Mouse (Mus musculus) forebrain, embryonic 14.5 days (tissue): ENCODE data around the gene Tmem135. TPM values are rescaled to one million over a fixed set of nuclear protein-coding genes. Genes with fewer than 3 reads are reported as not detected.

Experiments used
- ATAC-seq: fragments of 200-750 bp; cut with Nextera tagmentation; 2 replicates; pipeline ENCODE4 v1.8.0; 2017; ENCODE audit warnings: mild to moderate bottlenecking, moderate library complexity
- DNase-seq: peaks from one replicate; pipeline ENCODE4 v3.0.0-alpha.2; 2015; ENCODE audit warnings: low spot score
- H3K27ac ChIP-seq: fragments of 300-500 bp; sonication (generic); 2 replicates; pipeline ENCODE4 v1.5.1; 2014; ENCODE audit warnings: low read depth, mild to moderate bottlenecking, control low read depth, low read length, moderate library complexity
- H3K27me3 ChIP-seq: fragments of 300-500 bp; sonication (generic); replicated peaks from 2 replicates; pipeline ENCODE4 v1.6.1; 2014; ENCODE audit warnings: low read length, control low read depth, mixed read lengths; ENCODE audit not compliant: control insufficient read depth, insufficient read depth
- H3K36me3 ChIP-seq: fragments of 300-500 bp; sonication (generic); 2 replicates; pipeline ENCODE4 v1.6.1; 2014; ENCODE audit warnings: low read length, control low read depth; ENCODE audit not compliant: control insufficient read depth, insufficient read depth
- H3K4me1 ChIP-seq: fragments of 300-500 bp; sonication (generic); 2 replicates; pipeline ENCODE4 v1.6.1; 2014; ENCODE audit warnings: antibody characterized with exemption, low read length, control low read depth; ENCODE audit not compliant: control insufficient read depth, insufficient read depth
- H3K4me2 ChIP-seq: fragments of 300-500 bp; sonication (generic); 2 replicates; pipeline ENCODE4 v1.6.1; 2014; ENCODE audit warnings: mild to moderate bottlenecking, control low read depth, low read length
- H3K4me3 ChIP-seq: fragments of 300-500 bp; sonication (generic); 2 replicates; pipeline ENCODE4 v1.5.1; 2014; ENCODE audit warnings: low read depth, low read length, control low read depth
- H3K9ac ChIP-seq: fragments of 300-500 bp; sonication (generic); 2 replicates; pipeline ENCODE4 v1.6.1; 2014; ENCODE audit warnings: mild to moderate bottlenecking, low read length, control low read depth, moderate library complexity
- H3K9me3 ChIP-seq: fragments of 300-500 bp; sonication (generic); replicated peaks from 2 replicates; pipeline ENCODE4 v1.6.1; 2016; ENCODE audit warnings: low read length, control low read depth, mixed read lengths; ENCODE audit not compliant: control insufficient read depth
- WGBS: fragments of 180-500 bp; shearing (Covaris S2); extraction: QIAGEN DNeasy Blood & Tissue Kit; methylation state at CpG from one replicate; pipeline ENCODE4 v1.1.7; 2014; 5-methylcytosine and 5-hydroxymethylcytosine counted together
- polyA plus RNA-seq: library from polyadenylated mRNA; unstranded; fragments of >200 nt; fragmentation: Nextera tagmentation; extraction: Ambion mirVana; gene quantifications from 2 replicates; pipeline ENCODE4 v1.2.1, GENCODE M21; 2014

Tmem135 gene
- polyA plus RNA-seq, 1 experiment from 2014 or later, result 16.2 TPM

- ATAC-seq, result no peak
- Histone ChIP-seq H3K9ac (no peak overlapping the region), H3K4me1 (no peaks in the 10 kb centered on the region), H3K4me3 (no peak overlapping the region), H3K27ac (no peak overlapping the region), H3K36me3 (no peaks in the 10 kb centered on the region), H3K27me3 (no peaks in the 10 kb centered on the region), H3K9me3 (no peaks in the 10 kb centered on the region), H3K4me2 (no peak overlapping the region)
- WGBS, result 94% methylated on average over 6 of the region's 6 CpGs
- DNase-seq, result no peak
Measured at GRCm38 (mm10) chr7:89269826-89270225, 134.2 kb downstream of the Tmem135 start.

GRCm38 (mm10) chr7:89267542-89267941 lies 136.5 kb downstream of the Tmem135 start:
- H3K4me1 ChIP-seq, result no peaks in the 10 kb centered on the region
- no peak overlapping the region for H3K4me3 ChIP-seq
- no peaks in the 10 kb centered on the region for H3K36me3 ChIP-seq
- no peaks in the 10 kb centered on the region for H3K9me3 ChIP-seq
- no peak overlapping the region for H3K9ac ChIP-seq
- WGBS, result 87% methylated on average over 1 of the region's 1 CpGs
- H3K4me2 ChIP-seq, result no peak overlapping the region
- DNase-seq (no peak), ATAC-seq (no peak)
- H3K27ac ChIP-seq, result no peak overlapping the region
- no peaks in the 10 kb centered on the region for H3K27me3 ChIP-seq

GRCm38 (mm10) chr7:89266017-89266760 lies 137.8 kb downstream of the Tmem135 start:
- Histone ChIP-seq H3K4me3 (no peak overlapping the region), H3K27me3 (no peaks in the 10 kb centered on the region), H3K4me2 (no peak overlapping the region), H3K4me1 (no peaks in the 10 kb centered on the region), H3K9me3 (no peaks in the 10 kb centered on the region), H3K27ac (no peak overlapping the region), H3K9ac (no peak overlapping the region), H3K36me3 (no peaks in the 10 kb centered on the region)
- ATAC-seq, result no peak
- WGBS, result 87% methylated on average over 7 of the region's 7 CpGs
- DNase-seq, result no peak

GRCm38 (mm10) chr7:89260966-89261365 lies 143.1 kb downstream of the Tmem135 start:
- Histone ChIP-seq H3K4me1 (no peaks in the 10 kb centered on the region), H3K27me3 (no peaks in the 10 kb centered on the region), H3K36me3 (no peaks in the 10 kb centered on the region), H3K9ac (no peak overlapping the region), H3K4me3 (no peak overlapping the region), H3K4me2 (no peak overlapping the region), H3K9me3 (no peaks in the 10 kb centered on the region), H3K27ac (no peak overlapping the region)
- ATAC-seq (no peak), DNase-seq (no peak)

GRCm38 (mm10) chr7:89258832-89259231 lies 145.2 kb downstream of the Tmem135 start:
- Histone ChIP-seq H3K27me3 (no peaks in the 10 kb centered on the region), H3K4me1 (no peaks in the 10 kb centered on the region), H3K9me3 (no peaks in the 10 kb centered on the region), H3K4me2 (no peak overlapping the region), H3K36me3 (no peaks in the 10 kb centered on the region), H3K4me3 (no peak overlapping the region), H3K27ac (no peak overlapping the region), H3K9ac (no peak overlapping the region)
- ATAC-seq (no peak), DNase-seq (no peak)
- 80% methylated on average over 2 of the region's 2 CpGs for WGBS

- H3K4me3 ChIP-seq, result no peak overlapping the region
- DNase-seq (no peak), ATAC-seq (no peak)
- 86% methylated on average over 4 of the region's 4 CpGs for WGBS
- H3K4me2 ChIP-seq, result no peak overlapping the region
- H3K9me3 ChIP-seq, result no peaks in the 10 kb centered on the region
- no peak overlapping the region for H3K27ac ChIP-seq
- no peaks in the 10 kb centered on the region for H3K36me3 ChIP-seq
- H3K27me3 ChIP-seq, result no peaks in the 10 kb centered on the region
- H3K4me1 ChIP-seq, result no peaks in the 10 kb centered on the region
- no peak overlapping the region for H3K9ac ChIP-seq
Measured at GRCm38 (mm10) chr7:89257871-89258502, 146.0 kb downstream of the Tmem135 start.

GRCm38 (mm10) chr7:89253772-89254171 lies 150.2 kb downstream of the Tmem135 start:
- Histone ChIP-seq H3K4me1 (no peaks in the 10 kb centered on the region), H3K27me3 (no peaks in the 10 kb centered on the region), H3K36me3 (no peaks in the 10 kb centered on the region), H3K27ac (no peak overlapping the region), H3K9me3 (no peaks in the 10 kb centered on the region), H3K4me3 (no peak overlapping the region), H3K9ac (no peak overlapping the region), H3K4me2 (no peak overlapping the region)
- DNase-seq, result no peak
- 91% methylated on average over 3 of the region's 3 CpGs for WGBS
- no peak for ATAC-seq

GRCm38 (mm10) chr7:89253317-89253716 lies 150.7 kb downstream of the Tmem135 start:
- H3K4me2 ChIP-seq, result no peak overlapping the region
- H3K27ac ChIP-seq, result no peak overlapping the region
- H3K4me1 ChIP-seq, result no peaks in the 10 kb centered on the region
- WGBS, result 94% methylated on average over 2 of the region's 2 CpGs
- H3K9ac ChIP-seq, result no peak overlapping the region
- H3K27me3 ChIP-seq, result no peaks in the 10 kb centered on the region
- no peak for DNase-seq
- H3K4me3 ChIP-seq, result no peak overlapping the region
- no peaks in the 10 kb centered on the region for H3K36me3 ChIP-seq
- no peak for ATAC-seq
- H3K9me3 ChIP-seq, result no peaks in the 10 kb centered on the region

- Histone ChIP-seq H3K9ac (no peak overlapping the region), H3K27me3 (no peaks in the 10 kb centered on the region), H3K36me3 (no peaks in the 10 kb centered on the region), H3K9me3 (no peaks in the 10 kb centered on the region), H3K4me1 (no peaks in the 10 kb centered on the region), H3K4me2 (no peak overlapping the region), H3K27ac (no peak overlapping the region), H3K4me3 (no peak overlapping the region)
- ATAC-seq (no peak), DNase-seq (no peak)
- 89% methylated on average over 4 of the region's 4 CpGs for WGBS
Measured at GRCm38 (mm10) chr7:89251880-89252453, 152.1 kb downstream of the Tmem135 start.
